Mouse (Mus musculus): ENCODE results near the gene Nktr. TPM values are rescaled to one million over a fixed set of nuclear protein-coding genes. Genes with fewer than 3 reads are reported as not detected.

The Nktr gene
- total and polyA plus RNA-seq, 3 experiments = 23.1 to 33.1 (median 28.7) TPM

GRCm38 (mm10) chr9:121704261-121704645, 14.7 kb upstream of the Nktr start:
- H3K9ac ChIP-seq (ENCODE audit: low read depth, low read length) = no peak overlapping the region
- H3K36me3 ChIP-seq (ENCODE audit: control insufficient read depth, insufficient read depth, low read length) = no peaks in the 10 kb centered on the region
- H3K79me2 ChIP-seq (replicated peaks; ENCODE audit: control insufficient read depth, insufficient read depth, low read length) = no peaks in the 10 kb centered on the region
- 42% methylated on average over 11 of the region's 11 CpGs for WGBS
- TF ChIP-seq CTCF (IDR thresholded peaks at IDR 0.05) (no peak), POLR2A (IDR thresholded peaks at IDR 0.05; ENCODE audit: insufficient read depth, low read depth, low read length) (no peak), EP300 (IDR thresholded peaks at IDR 0.05; ENCODE audit: insufficient read depth, low read depth, low read length) (no peak)
- H3K27ac ChIP-seq = peak overlapping the region; percentile 82; the same call in 1 of the 2 replicates
- no peak for DNase-seq
- H3K4me1 ChIP-seq (ENCODE audit: control insufficient read depth, insufficient read depth, low read length) = peaks cover 3% of the 10 kb centered on the region; the same call in 1 of the 2 replicates
- H3K4me3 ChIP-seq = peak overlapping the region; percentile 58
- H3K27me3 ChIP-seq (ENCODE audit: control insufficient read depth, insufficient read depth, low read length) = no peaks in the 10 kb centered on the region
- intact Hi-C loops (cut with DNase I) = no loop called here

- no peaks in the 10 kb centered on the region for H3K27me3 ChIP-seq (ENCODE audit: control insufficient read depth, insufficient read depth, low read length)
- 2% methylated on average over 67 of the region's 69 CpGs for WGBS
Observed at GRCm38 (mm10) chr9:121704646-121705625, 14.0 kb upstream of the Nktr start, which contains the start of gene Sec22c. Gene Sec22c, minus strand, starts transcription at chr9:121705490.

GRCm38 (mm10) chr9:121706029-121706675, 12.8 kb upstream of the Nktr start:
- 71% methylated on average over 6 of the region's 6 CpGs for WGBS

More at GRCm38 (mm10) chr9:121704646-121705625, 14.0 kb upstream of the Nktr start, which contains the start of gene Sec22c:
- Histone ChIP-seq H3K36me3 (ENCODE audit: control insufficient read depth, insufficient read depth, low read length) (no peaks in the 10 kb centered on the region), H3K27ac (peak within 1 kb of the TSS; percentile 82), H3K9ac (ENCODE audit: low read depth, low read length) (peak within 1 kb of the TSS; percentile 77), H3K4me3 (peak within 1 kb of the TSS; percentile 58), H3K79me2 (replicated peaks; ENCODE audit: control insufficient read depth, insufficient read depth, low read length) (no peaks in the 10 kb centered on the region), H3K4me1 (ENCODE audit: control insufficient read depth, insufficient read depth, low read length) (peaks cover 3% of the 10 kb centered on the region; the same call in 1 of the 2 replicates)
- TF ChIP-seq EP300 (IDR thresholded peaks at IDR 0.05; ENCODE audit: insufficient read depth, low read depth, low read length) = no peak
- peak; percentile 37; the same call in 1 of the 2 replicates for TF ChIP-seq POLR2A (IDR thresholded peaks at IDR 0.05; ENCODE audit: insufficient read depth, low read depth, low read length)
- TF ChIP-seq CTCF (IDR thresholded peaks at IDR 0.05) = no peak
- peak; percentile 92 to 96 for DNase-seq
- intact Hi-C loops (cut with DNase I) = no loop called here

GRCm38 (mm10) chr9:121707801-121708200, 11.2 kb upstream of the Nktr start:
- intact Hi-C loops (cut with DNase I) = no loop called here
- no peaks in the 10 kb centered on the region for H3K27me3 ChIP-seq (ENCODE audit: control insufficient read depth, insufficient read depth, low read length)
- no peak overlapping the region for H3K9ac ChIP-seq (ENCODE audit: low read depth, low read length)
- WGBS = 42% methylated on average over 6 of the region's 6 CpGs
- peaks cover 3% of the 10 kb centered on the region for H3K36me3 ChIP-seq (ENCODE audit: control insufficient read depth, insufficient read depth, low read length)
- DNase-seq = no peak
- no peak overlapping the region for H3K4me3 ChIP-seq
- no peaks in the 10 kb centered on the region; the same call in 1 of the 2 replicates for H3K79me2 ChIP-seq (replicated peaks; ENCODE audit: control insufficient read depth, insufficient read depth, low read length)
- peaks cover 3% of the 10 kb centered on the region for H3K4me1 ChIP-seq (ENCODE audit: control insufficient read depth, insufficient read depth, low read length)
- no peak overlapping the region for H3K27ac ChIP-seq
- TF ChIP-seq POLR2A (IDR thresholded peaks at IDR 0.05; ENCODE audit: insufficient read depth, low read depth, low read length) = no peak
- no peak for TF ChIP-seq EP300 (IDR thresholded peaks at IDR 0.05; ENCODE audit: insufficient read depth, low read depth, low read length)
- TF ChIP-seq CTCF (IDR thresholded peaks at IDR 0.05) = no peak

More at GRCm38 (mm10) chr9:121706029-121706675, 12.8 kb upstream of the Nktr start:
- Histone ChIP-seq H3K27me3 (ENCODE audit: control insufficient read depth, insufficient read depth, low read length) (no peaks in the 10 kb centered on the region), H3K4me1 (ENCODE audit: control insufficient read depth, insufficient read depth, low read length) (peaks cover 3% of the 10 kb centered on the region; the same call in 1 of the 2 replicates), H3K27ac (no peak overlapping the region), H3K4me3 (no peak overlapping the region), H3K36me3 (ENCODE audit: control insufficient read depth, insufficient read depth, low read length) (peaks cover under 1% of the 10 kb centered on the region), H3K79me2 (replicated peaks; ENCODE audit: control insufficient read depth, insufficient read depth, low read length) (no peaks in the 10 kb centered on the region), H3K9ac (ENCODE audit: low read depth, low read length) (no peak overlapping the region)
- DNase-seq = no peak
- TF ChIP-seq CTCF (IDR thresholded peaks at IDR 0.05) = no peak
- no peak for TF ChIP-seq POLR2A (IDR thresholded peaks at IDR 0.05; ENCODE audit: insufficient read depth, low read depth, low read length)
- TF ChIP-seq EP300 (IDR thresholded peaks at IDR 0.05; ENCODE audit: insufficient read depth, low read depth, low read length) = no peak
- intact Hi-C loops (cut with DNase I) = no loop called here

- peaks cover 3% of the 10 kb centered on the region for H3K4me1 ChIP-seq (ENCODE audit: control insufficient read depth, insufficient read depth, low read length)
Observed at GRCm38 (mm10) chr9:121708506-121709486, 10.2 kb upstream of the Nktr start.

More at GRCm38 (mm10) chr9:121708506-121709486, 10.2 kb upstream of the Nktr start:
- Histone ChIP-seq H3K27me3 (ENCODE audit: control insufficient read depth, insufficient read depth, low read length) (no peaks in the 10 kb centered on the region), H3K79me2 (replicated peaks; ENCODE audit: control insufficient read depth, insufficient read depth, low read length) (no peaks in the 10 kb centered on the region; the same call in 1 of the 2 replicates), H3K27ac (no peak overlapping the region), H3K9ac (ENCODE audit: low read depth, low read length) (no peak overlapping the region), H3K4me3 (no peak overlapping the region), H3K36me3 (ENCODE audit: control insufficient read depth, insufficient read depth, low read length) (peaks cover 3% of the 10 kb centered on the region)
- 58% methylated on average over 7 of the region's 7 CpGs for WGBS
- intact Hi-C loops (cut with DNase I) = no loop called here
- TF ChIP-seq EP300 (IDR thresholded peaks at IDR 0.05; ENCODE audit: insufficient read depth, low read depth, low read length) (no peak), CTCF (IDR thresholded peaks at IDR 0.05) (no peak), POLR2A (IDR thresholded peaks at IDR 0.05; ENCODE audit: insufficient read depth, low read depth, low read length) (no peak)
- no peak for DNase-seq

Data from heart, adult 2 months (tissue).